In genomic region chr6:88131521-88131920, GRCm38 (mm10) we compare ENCODE assay signal across 12 mouse cellular contexts. TPM values are rescaled to one million over a fixed set of nuclear protein-coding genes. Genes with fewer than 3 reads are reported as not detected.
DNase-seq lines count a peak whose midpoint lies in the region; ATAC-seq lines count a peak whose summit lies in the region.
"Had no signal": no experiment of that assay in that cellular context is flagged by ENCODE, and none has a peak within 500 bp of the region (broad histone marks: within the 10 kb centered on the region; RNA-seq: fewer than 3 reads in every experiment).

No protein-coding gene starts in this region.

- no peak for ATAC-seq in hindbrain, embryonic 11.5 days (ENCODE audit: low FRiP score)
- ATAC-seq in embryonic facial prominence, embryonic 14.5 days (ENCODE audit: low read depth) = no peak
- 0 out of 2 replicates have a peak, but pooled peaks have one; percentile 51 for ATAC-seq in forebrain, embryonic 15.5 days (replicated peaks)
- ATAC-seq: intestine, embryonic 16.5 days; Patski had no signal

- 34% methylated on average over 5 of the region's 5 CpGs for WGBS in hindbrain, embryonic 10.5 days
- WGBS in hindbrain, embryonic 11.5 days = 36% methylated on average over 5 of the region's 5 CpGs
- WGBS in embryonic facial prominence, embryonic 14.5 days = 24% methylated on average over 5 of the region's 5 CpGs
- WGBS in forebrain, embryonic 15.5 days = 19% methylated on average over 5 of the region's 5 CpGs
- WGBS in midbrain, embryonic 10.5 days = 43% methylated on average over 5 of the region's 5 CpGs

- H3K4me3 ChIP-seq in hindbrain, embryonic 10.5 days = peak overlapping the region; percentile 39
- no peak overlapping the region for H3K4me3 ChIP-seq in hindbrain, embryonic 11.5 days (ENCODE audit: low read depth, low read length)
- H3K4me3 ChIP-seq in embryonic facial prominence, embryonic 14.5 days (ENCODE audit: low read depth, low read length) = no peak overlapping the region
- no peak overlapping the region for H3K4me3 ChIP-seq in forebrain, embryonic 15.5 days
- peak overlapping the region; percentile 46 for H3K4me3 ChIP-seq in midbrain, embryonic 10.5 days

- H3K4me1 ChIP-seq in hindbrain, embryonic 10.5 days (replicated peaks) = peaks cover 35% of the 10 kb centered on the region
- H3K4me1 ChIP-seq in hindbrain, embryonic 11.5 days (replicated peaks; ENCODE audit: control insufficient read depth, insufficient read depth, low read length) = no peaks in the 10 kb centered on the region
- H3K4me1 ChIP-seq in embryonic facial prominence, embryonic 14.5 days (ENCODE audit: control insufficient read depth, insufficient read depth, low read length) = peaks cover 7% of the 10 kb centered on the region; the same call in 1 of the 2 replicates
- H3K4me1 ChIP-seq in forebrain, embryonic 15.5 days = peaks cover 15% of the 10 kb centered on the region
- peaks cover 41% of the 10 kb centered on the region for H3K4me1 ChIP-seq in midbrain, embryonic 10.5 days

- no peak for DNase-seq in hindbrain, embryonic 10.5 days (ENCODE audit: low spot score)
- no peak for DNase-seq in hindbrain, embryonic 11.5 days (ENCODE audit: low spot score)
- no peak for DNase-seq in embryonic facial prominence, embryonic 14.5 days (ENCODE audit: low spot score)
- no peak for DNase-seq in midbrain, embryonic 10.5 days (ENCODE audit: low spot score)
- DNase-seq in adrenal gland, postnatal 36 days = no peak
- no peak for DNase-seq in thymus, postnatal 14 days
- no peak for DNase-seq in urinary bladder, postnatal 36 days (ENCODE audit: low spot score in 2 of 2)
- DNase-seq: adrenal gland, postnatal 10 days; gastrocnemius, postnatal 25 days had no signal

- H3K9ac ChIP-seq in hindbrain, embryonic 11.5 days (ENCODE audit: low read depth, low read length) = no peak overlapping the region
- no peak overlapping the region for H3K9ac ChIP-seq in embryonic facial prominence, embryonic 14.5 days (ENCODE audit: low read depth, low read length)
- H3K9ac ChIP-seq in forebrain, embryonic 15.5 days (replicated peaks) = peak overlapping the region; percentile 23

- H3K4me2 ChIP-seq in hindbrain, embryonic 11.5 days (replicated peaks; ENCODE audit: low read depth, low read length) = no peak overlapping the region
- peak overlapping the region; percentile 44; the same call in 1 of the 2 replicates for H3K4me2 ChIP-seq in embryonic facial prominence, embryonic 14.5 days (ENCODE audit: low read depth, low read length)
- H3K4me2 ChIP-seq in forebrain, embryonic 15.5 days (replicated peaks) = peak overlapping the region; percentile 37; the same call in 1 of the 2 replicates

- H3K27me3 ChIP-seq in hindbrain, embryonic 10.5 days (ENCODE audit: insufficient read depth, poor library complexity, severe bottlenecking) = peaks cover 68% of the 10 kb centered on the region
- no peaks in the 10 kb centered on the region for H3K27me3 ChIP-seq in hindbrain, embryonic 11.5 days (ENCODE audit: control insufficient read depth, insufficient read depth, low read length)
- no peaks in the 10 kb centered on the region for H3K27me3 ChIP-seq in embryonic facial prominence, embryonic 14.5 days (replicated peaks; ENCODE audit: control insufficient read depth, insufficient read depth, low read length)
- H3K27me3 ChIP-seq in forebrain, embryonic 15.5 days = no peaks in the 10 kb centered on the region
- H3K27me3 ChIP-seq in midbrain, embryonic 10.5 days (ENCODE audit: low read depth, poor library complexity, severe bottlenecking) = peaks cover 44% of the 10 kb centered on the region

- H3K27ac ChIP-seq in hindbrain, embryonic 10.5 days = peak overlapping the region; percentile 9
- no peak overlapping the region for H3K27ac ChIP-seq in hindbrain, embryonic 11.5 days (ENCODE audit: low read depth, low read length)
- H3K27ac ChIP-seq in embryonic facial prominence, embryonic 14.5 days (replicated peaks; ENCODE audit: low read depth, low read length) = no peak overlapping the region
- H3K27ac ChIP-seq in forebrain, embryonic 15.5 days (replicated peaks) = no peak overlapping the region
- H3K27ac ChIP-seq in midbrain, embryonic 10.5 days (replicated peaks) = peak overlapping the region; percentile 35; the same call in 1 of the 2 replicates

- no peaks in the 10 kb centered on the region for H3K36me3 ChIP-seq in hindbrain, embryonic 10.5 days
- H3K36me3 ChIP-seq in hindbrain, embryonic 11.5 days (ENCODE audit: control insufficient read depth, insufficient read depth, low read length) = no peaks in the 10 kb centered on the region
- H3K36me3 ChIP-seq in embryonic facial prominence, embryonic 14.5 days (ENCODE audit: control insufficient read depth, insufficient read depth, low read length) = no peaks in the 10 kb centered on the region
- H3K36me3 ChIP-seq in forebrain, embryonic 15.5 days = no peaks in the 10 kb centered on the region
- H3K36me3 ChIP-seq in midbrain, embryonic 10.5 days = no peaks in the 10 kb centered on the region

- H3K9me3 ChIP-seq in hindbrain, embryonic 10.5 days = no peaks in the 10 kb centered on the region
- H3K9me3 ChIP-seq in hindbrain, embryonic 11.5 days (ENCODE audit: control insufficient read depth, low read length) = no peaks in the 10 kb centered on the region
- H3K9me3 ChIP-seq in embryonic facial prominence, embryonic 14.5 days (ENCODE audit: control insufficient read depth, low read length) = no peaks in the 10 kb centered on the region
- no peaks in the 10 kb centered on the region for H3K9me3 ChIP-seq in forebrain, embryonic 15.5 days
- no peaks in the 10 kb centered on the region for H3K9me3 ChIP-seq in midbrain, embryonic 10.5 days (replicated peaks)

RNA-seq across cellular contexts. Expression of gene Rpn1, which starts 47.2 kb away (rescaled TPM):
- 277 and 300 TPM in 2 replicates for polyA plus RNA-seq in hindbrain, embryonic 10.5 days (2016; fragmentation: Nextera tagmentation; extraction: Ambion mirVana)
- polyA plus RNA-seq in hindbrain, embryonic 11.5 days (2014; fragmentation: Nextera tagmentation; extraction: Ambion mirVana) = 272 and 290 TPM in 2 replicates
- 391 and 414 TPM in 2 replicates for polyA plus RNA-seq in embryonic facial prominence, embryonic 14.5 days (2014; fragmentation: Nextera tagmentation; extraction: Ambion mirVana)
- polyA plus RNA-seq in forebrain, embryonic 15.5 days (2015; fragmentation: Nextera tagmentation; extraction: Ambion mirVana) = 246 and 262 TPM in 2 replicates
- polyA plus RNA-seq in midbrain, embryonic 10.5 days (2016; fragmentation: Nextera tagmentation; extraction: Ambion mirVana) = 284 and 305 TPM in 2 replicates
- 100 to 1,000 TPM; 255 to 268 TPM for total RNA-seq in adrenal gland, postnatal 36 days (2021)

Comparison
In these comparisons a context has a peak if more than half of its experiments do, and no peak if none do; other contexts are left out.
1. H3K27ac ChIP-seq: peak in hindbrain, embryonic 10.5 days (single experiment) and midbrain, embryonic 10.5 days (single experiment); none in hindbrain, embryonic 11.5 days (single experiment), embryonic facial prominence, embryonic 14.5 days (single experiment) and forebrain, embryonic 15.5 days (single experiment).
2. H3K4me3 ChIP-seq: peak in hindbrain, embryonic 10.5 days (single experiment) and midbrain, embryonic 10.5 days (single experiment); none in hindbrain, embryonic 11.5 days (single experiment), embryonic facial prominence, embryonic 14.5 days (single experiment) and forebrain, embryonic 15.5 days (single experiment).